Mouse (Mus musculus): ENCODE results near the gene Gal. TPM values are rescaled to one million over a fixed set of nuclear protein-coding genes. Genes with fewer than 3 reads are reported as not detected.
A peak's percentile ranks its signal among the peaks of the same experiment; 100 is the strongest.

Gal gene
- polyA plus RNA-seq, 2 experiments = 0.04 TPM; not detected in 1

DNA sequence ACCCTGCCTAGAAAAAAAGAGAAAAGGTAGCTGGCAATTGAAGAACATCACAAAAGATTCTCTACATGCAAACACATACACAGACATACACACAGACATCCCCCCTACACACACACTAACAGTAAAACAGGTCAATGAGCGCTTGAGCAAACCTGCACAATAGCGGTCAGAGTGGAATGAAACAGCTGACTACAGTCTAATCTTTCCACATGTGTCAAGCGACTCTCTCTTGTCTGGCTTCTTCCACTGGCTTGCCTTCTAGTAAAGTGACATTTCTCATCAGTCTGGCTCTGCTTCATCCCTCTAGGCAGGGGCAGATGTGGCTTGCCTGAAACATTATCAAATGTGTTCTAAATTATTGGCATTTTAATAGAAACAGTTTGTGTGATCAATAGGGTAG lies 20.1 kb downstream of the Gal start:
- H3K27me3 ChIP-seq (ENCODE audit: control insufficient read depth, insufficient read depth, low read length) = no peaks in the 10 kb centered on the region
- TF ChIP-seq EP300 (IDR thresholded peaks at IDR 0.05; ENCODE audit: low read depth) (no peak), CTCF (IDR thresholded peaks at IDR 0.05; ENCODE audit: low read depth) (no peak)
- 79% methylated on average over 3 of the region's 3 CpGs for WGBS (ENCODE audit: insufficient replicate concordance)
- no peak overlapping the region for H3K27ac ChIP-seq
- H3K4me1 ChIP-seq (replicated peaks; ENCODE audit: control insufficient read depth in 2 of 2, insufficient read depth in 2 of 2, low read length in 1 of 2) = peaks cover 7 to 15% of the 10 kb centered on the region in 2 experiments; a peak in 3 of 4 replicates
- H3K4me2 ChIP-seq (ENCODE audit: low read depth) = no peak overlapping the region
- ATAC-seq (ENCODE audit: insufficient read depth) = no peak
- no peak for DNase-seq (ENCODE audit: low read depth in 3 of 3, low spot score in 3 of 3)
- H3K36me3 ChIP-seq (replicated peaks; ENCODE audit: control insufficient read depth, insufficient read depth, low read depth) = no peaks in the 10 kb centered on the region
- no peak overlapping the region for H3K4me3 ChIP-seq (ENCODE audit: insufficient read depth in 1 of 2, low read depth in 2 of 2, low read length in 2 of 2)
- no peak overlapping the region for H3K9ac ChIP-seq (replicated peaks)
- peaks cover 2% of the 10 kb centered on the region; the same call in 1 of the 2 replicates for H3K9me3 ChIP-seq (ENCODE audit: control insufficient read depth, low read length)

DNA sequence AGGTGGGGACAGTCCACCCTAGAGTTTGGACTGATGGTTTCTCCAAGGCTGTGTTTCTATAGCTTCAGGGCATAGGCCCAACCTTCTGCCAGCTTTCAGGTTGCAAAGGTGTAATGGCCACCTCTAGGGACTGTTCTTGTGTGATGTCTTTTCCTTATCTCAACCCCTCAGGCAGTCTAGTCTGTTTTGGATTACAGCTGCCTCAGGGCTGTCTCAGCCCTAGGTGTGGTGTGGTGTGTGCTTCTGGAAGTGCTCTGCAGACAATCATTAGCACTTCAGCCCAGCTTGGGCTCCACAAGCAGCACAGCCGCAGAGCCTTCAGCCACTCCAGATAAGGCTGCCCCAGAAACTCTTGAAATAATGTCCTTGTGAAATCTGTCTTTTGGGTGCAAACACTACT lies 22.0 kb downstream of the Gal start:
- ATAC-seq (ENCODE audit: insufficient read depth) = peak; percentile 60

DNA sequence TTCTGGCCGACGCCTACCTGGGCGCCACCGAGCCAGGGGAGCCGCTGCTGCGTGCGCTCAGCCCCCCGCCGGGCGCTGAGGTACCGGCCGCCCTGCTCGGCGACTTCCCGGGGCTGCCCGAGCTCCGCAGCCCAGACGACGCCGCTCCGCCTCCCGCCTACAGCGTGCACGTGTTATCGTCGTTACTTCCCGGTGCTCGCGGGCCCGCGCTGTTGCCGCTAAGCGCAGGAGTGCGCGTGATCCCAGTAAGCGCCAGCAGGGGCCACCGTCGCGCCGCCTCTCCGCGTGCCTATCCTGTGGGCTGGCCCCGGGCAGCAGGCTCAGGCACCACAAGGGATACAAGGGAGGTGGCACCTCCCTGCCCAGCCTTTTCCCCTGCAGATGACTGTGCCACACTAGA lies 25.3 kb downstream of the Gal start:
- Histone ChIP-seq H3K27me3 (ENCODE audit: control insufficient read depth, insufficient read depth, low read length) (no peaks in the 10 kb centered on the region), H3K27ac (no peak overlapping the region), H3K4me1 (replicated peaks; ENCODE audit: control insufficient read depth in 2 of 2, insufficient read depth in 2 of 2, low read length in 1 of 2) (peaks cover 9 to 15% of the 10 kb centered on the region in 2 experiments), H3K9me3 (ENCODE audit: control insufficient read depth, low read length) (peaks cover 2% of the 10 kb centered on the region; the same call in 1 of the 2 replicates), H3K9ac (replicated peaks) (peak overlapping the region; percentile 36), H3K36me3 (replicated peaks; ENCODE audit: control insufficient read depth, insufficient read depth, low read depth) (no peaks in the 10 kb centered on the region), H3K4me2 (ENCODE audit: low read depth) (peak overlapping the region; percentile 73), H3K4me3 (ENCODE audit: insufficient read depth in 1 of 2, low read depth in 2 of 2, low read length in 2 of 2) (peak overlapping the region; percentile 31 to 53)
- ATAC-seq (ENCODE audit: insufficient read depth) (peak; percentile 85), DNase-seq (ENCODE audit: low read depth in 3 of 3, low spot score in 3 of 3) (peak; percentile 62 to 68 (median 68))
- TF ChIP-seq EP300 (IDR thresholded peaks at IDR 0.05; ENCODE audit: low read depth) (no peak), CTCF (IDR thresholded peaks at IDR 0.05; ENCODE audit: low read depth) (peak; percentile 90)
- 0% methylated on average over 40 of the region's 43 CpGs for whole genome bisulfite sequencing (ENCODE audit: insufficient replicate concordance)

More for the DNA sequence above, 22.0 kb downstream of the Gal start:
- TF ChIP-seq EP300 (IDR thresholded peaks at IDR 0.05; ENCODE audit: low read depth) (peak; percentile 59), CTCF (IDR thresholded peaks at IDR 0.05; ENCODE audit: low read depth) (no peak)
- H3K27ac ChIP-seq = no peak overlapping the region
- H3K27me3 ChIP-seq (ENCODE audit: control insufficient read depth, insufficient read depth, low read length) = no peaks in the 10 kb centered on the region
- no peak overlapping the region for H3K4me2 ChIP-seq (ENCODE audit: low read depth)
- DNase-seq (ENCODE audit: low read depth in 3 of 3, low spot score in 3 of 3) = peak; percentile 42 to 57 (median 47)
- no peak overlapping the region for H3K4me3 ChIP-seq (ENCODE audit: insufficient read depth in 1 of 2, low read depth in 2 of 2, low read length in 2 of 2)
- H3K4me1 ChIP-seq (replicated peaks; ENCODE audit: control insufficient read depth in 2 of 2, insufficient read depth in 2 of 2, low read length in 1 of 2) = peaks cover 9 to 15% of the 10 kb centered on the region in 2 experiments
- 14% methylated on average over 1 of the region's 1 CpGs for WGBS (ENCODE audit: insufficient replicate concordance)
- H3K9ac ChIP-seq (replicated peaks) = no peak overlapping the region
- no peaks in the 10 kb centered on the region for H3K36me3 ChIP-seq (replicated peaks; ENCODE audit: control insufficient read depth, insufficient read depth, low read depth)
- H3K9me3 ChIP-seq (ENCODE audit: control insufficient read depth, low read length) = peaks cover 2% of the 10 kb centered on the region; the same call in 1 of the 2 replicates

DNA sequence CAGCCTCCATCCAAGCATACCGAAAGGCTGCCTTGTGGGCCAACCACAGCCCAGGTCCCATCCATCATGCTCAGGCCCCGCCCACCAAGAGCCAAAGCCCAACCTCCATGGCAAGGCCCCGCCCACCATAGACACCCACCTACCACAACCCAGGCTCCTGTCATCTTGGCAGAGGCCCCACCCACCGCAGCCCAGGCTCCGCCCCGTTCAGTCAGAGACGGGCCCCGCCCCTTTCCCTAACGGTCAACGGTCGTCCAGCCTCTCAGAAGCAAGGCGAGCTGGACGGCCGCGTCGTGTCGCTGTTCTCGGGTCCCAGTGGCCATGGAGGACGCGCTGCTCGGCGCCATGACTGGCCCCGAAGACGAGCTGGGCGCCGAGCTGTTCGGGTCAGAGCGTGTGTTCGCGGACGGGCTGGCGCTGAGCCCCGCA lies 25.7 kb downstream of the Gal start, which contains the start of gene Tesmin:
TSS of gene Tesmin (plus strand) at position 229 of the 429 bp plus-strand sequence.
- H3K9me3 ChIP-seq (ENCODE audit: control insufficient read depth, low read length) = peaks cover 2% of the 10 kb centered on the region; the same call in 1 of the 2 replicates
- DNase-seq (ENCODE audit: low read depth in 3 of 3, low spot score in 3 of 3) (peak; percentile 61 to 68 (median 67)), ATAC-seq (ENCODE audit: insufficient read depth) (peak; percentile 83)
- no peak within 1 kb of the TSS for H3K27ac ChIP-seq
- TF ChIP-seq CTCF (IDR thresholded peaks at IDR 0.05; ENCODE audit: low read depth) = peak; percentile 65
- TF ChIP-seq EP300 (IDR thresholded peaks at IDR 0.05; ENCODE audit: low read depth) = no peak
- WGBS (ENCODE audit: insufficient replicate concordance) = under 1% methylated on average over 33 of the region's 33 CpGs
- H3K27me3 ChIP-seq (ENCODE audit: control insufficient read depth, insufficient read depth, low read length) = no peaks in the 10 kb centered on the region
- peak within 1 kb of the TSS; percentile 36 for H3K9ac ChIP-seq (replicated peaks)
- H3K36me3 ChIP-seq (replicated peaks; ENCODE audit: control insufficient read depth, insufficient read depth, low read depth) = no peaks in the 10 kb centered on the region
- peak within 1 kb of the TSS; percentile 73 for H3K4me2 ChIP-seq (ENCODE audit: low read depth)
- peak within 1 kb of the TSS; percentile 31 to 53 for H3K4me3 ChIP-seq (ENCODE audit: insufficient read depth in 1 of 2, low read depth in 2 of 2, low read length in 2 of 2)
- H3K4me1 ChIP-seq (replicated peaks; ENCODE audit: control insufficient read depth in 2 of 2, insufficient read depth in 2 of 2, low read length in 1 of 2) = peaks cover 9 to 15% of the 10 kb centered on the region in 2 experiments

DNA sequence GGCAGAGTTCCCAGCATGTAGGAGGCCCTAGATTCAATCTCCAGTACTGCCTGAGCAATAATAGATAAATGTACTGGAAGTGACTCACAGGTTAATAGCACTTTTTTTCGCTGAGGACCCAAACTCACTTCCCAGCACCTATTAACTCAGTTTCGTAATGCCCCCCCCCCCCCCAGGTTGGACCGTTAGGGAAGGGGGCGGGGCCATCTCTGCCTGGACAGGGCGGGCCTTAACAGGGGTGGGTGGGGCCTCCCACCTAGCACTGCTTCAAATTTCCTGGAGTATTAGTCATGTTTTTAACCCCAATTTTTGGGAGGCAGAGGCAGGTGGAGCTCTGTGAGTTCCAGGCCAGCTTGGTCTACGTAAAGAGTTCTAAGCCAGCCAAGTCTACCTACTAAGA lies 26.3 kb downstream of the Gal start:
- TF ChIP-seq EP300 (IDR thresholded peaks at IDR 0.05; ENCODE audit: low read depth) = no peak
- TF ChIP-seq CTCF (IDR thresholded peaks at IDR 0.05; ENCODE audit: low read depth) = no peak
- no peak for ATAC-seq (ENCODE audit: insufficient read depth)
- Histone ChIP-seq H3K9me3 (ENCODE audit: control insufficient read depth, low read length) (peaks cover 2% of the 10 kb centered on the region; the same call in 1 of the 2 replicates), H3K27ac (no peak overlapping the region), H3K4me2 (ENCODE audit: low read depth) (no peak overlapping the region), H3K27me3 (ENCODE audit: control insufficient read depth, insufficient read depth, low read length) (no peaks in the 10 kb centered on the region), H3K4me1 (replicated peaks; ENCODE audit: control insufficient read depth in 2 of 2, insufficient read depth in 2 of 2, low read length in 1 of 2) (peaks cover 9 to 15% of the 10 kb centered on the region in 2 experiments), H3K36me3 (replicated peaks; ENCODE audit: control insufficient read depth, insufficient read depth, low read depth) (no peaks in the 10 kb centered on the region), H3K4me3 (ENCODE audit: insufficient read depth in 1 of 2, low read depth in 2 of 2, low read length in 2 of 2) (no peak overlapping the region), H3K9ac (replicated peaks) (no peak overlapping the region)
- WGBS (ENCODE audit: insufficient replicate concordance) = 57% methylated on average over 6 of the region's 6 CpGs
- no peak for DNase-seq (ENCODE audit: low read depth in 3 of 3, low spot score in 3 of 3)

Measured in liver, embryonic 14.5 days (tissue).